Mouse (Mus musculus) embryonic facial prominence, embryonic 10.5 days (tissue): ENCODE data around the gene Clps. TPM values are rescaled to one million over a fixed set of nuclear protein-coding genes. Genes with fewer than 3 reads are reported as not detected.

ENCODE experiments used
- DNase-seq: peaks from one replicate; pipeline ENCODE4 v3.0.0-alpha.2; 2017; ENCODE audit warnings: low spot score
- H3K27ac ChIP-seq: fragments of 300-500 bp; sonication (generic); replicated peaks from 2 replicates; pipeline ENCODE4 v1.5.1; 2016; ENCODE audit warnings: mild to moderate bottlenecking
- H3K27me3 ChIP-seq: fragments of 300-500 bp; sonication (generic); replicated peaks from 2 replicates; pipeline ENCODE4 v1.6.1; 2016; ENCODE audit warnings: low read depth, mild to moderate bottlenecking; ENCODE audit not compliant: poor library complexity, severe bottlenecking
- H3K36me3 ChIP-seq: fragments of 300-500 bp; sonication (generic); replicated peaks from 2 replicates; pipeline ENCODE4 v1.6.1; 2016; ENCODE audit warnings: mild to moderate bottlenecking, moderate library complexity
- H3K4me1 ChIP-seq: fragments of 300-500 bp; sonication (generic); 2 replicates; pipeline ENCODE4 v1.6.1; 2016
- H3K4me3 ChIP-seq: fragments of 300-500 bp; sonication (generic); 2 replicates; pipeline ENCODE4 v1.5.1; 2016; ENCODE audit warnings: mild to moderate bottlenecking, moderate library complexity
- H3K9me3 ChIP-seq: fragments of 300-500 bp; sonication (generic); 2 replicates; pipeline ENCODE4 v1.6.1; 2016; ENCODE audit warnings: mild to moderate bottlenecking
- WGBS: fragments of 180-500 bp; shearing (Covaris S2); methylation state at CpG from one replicate; pipeline ENCODE4 v1.1.7; 2016; 5-methylcytosine and 5-hydroxymethylcytosine counted together
- polyA plus RNA-seq: library from polyadenylated mRNA; unstranded; fragments of >200 nt; fragmentation: Nextera tagmentation; extraction: Ambion mirVana; gene quantifications from 2 replicates; pipeline ENCODE4 v1.2.1, GENCODE M21; 2016

Clps gene
- polyA plus RNA-seq, 1 experiment from 2014 or later, result not detected

DNA sequence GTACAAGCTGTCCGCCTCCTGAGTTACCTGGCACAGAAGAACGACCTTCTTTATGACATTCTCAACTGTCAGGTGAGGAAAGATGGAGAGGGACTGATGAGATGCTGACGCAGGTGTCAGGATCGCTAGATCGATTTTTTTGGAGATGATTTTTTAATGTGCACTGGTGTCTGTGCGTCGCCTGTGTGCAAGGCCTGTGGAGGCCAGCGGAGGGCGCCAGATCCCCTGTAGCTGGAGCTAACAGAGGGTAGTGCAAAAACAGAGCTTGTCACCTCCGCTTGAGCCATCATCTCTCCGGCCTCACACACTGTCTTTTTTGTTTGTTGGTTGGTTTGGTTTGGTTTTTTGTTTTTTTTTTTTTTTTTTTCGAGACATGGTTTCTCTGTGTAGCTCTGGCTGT, 22.7 kb downstream of the Clps start:
- Histone ChIP-seq H3K4me3 (no peak overlapping the region), H3K36me3 (no peaks in the 10 kb centered on the region), H3K27me3 (0 out of 2 replicates have a peak, but pooled peaks cover 3% of the 10 kb centered on the region), H3K27ac (no peak overlapping the region), H3K9me3 (peaks cover 24% of the 10 kb centered on the region; the same call in 1 of the 2 replicates), H3K4me1 (no peaks in the 10 kb centered on the region)
- DNase-seq, result no peak
- 46% methylated on average over 12 of the region's 12 CpGs for WGBS

DNA sequence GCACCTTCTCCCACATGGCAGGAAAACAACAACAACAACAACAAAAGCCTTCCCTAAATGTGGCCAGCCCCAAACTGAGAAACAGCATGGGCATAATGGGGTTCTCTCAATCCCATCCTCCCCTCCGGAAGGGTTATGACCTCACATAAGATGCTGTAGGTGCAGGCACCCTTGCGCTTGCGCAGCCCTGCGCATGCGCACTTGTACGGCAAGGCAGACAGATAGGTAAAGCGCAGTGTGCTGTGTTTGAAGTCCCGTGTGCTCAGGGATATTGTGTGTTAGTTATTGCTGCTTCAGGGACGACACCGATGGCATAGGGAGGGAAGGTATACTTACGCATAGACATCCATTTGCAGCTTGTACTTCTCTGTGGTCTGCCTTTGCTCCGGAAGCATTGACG, 27.2 kb downstream of the Clps start:
- DNase-seq, result no peak
- peaks cover 37% of the 10 kb centered on the region for H3K27me3 ChIP-seq
- peaks cover 16% of the 10 kb centered on the region for H3K4me1 ChIP-seq
- no peaks in the 10 kb centered on the region for H3K36me3 ChIP-seq
- no peak overlapping the region for H3K27ac ChIP-seq
- peaks cover 5% of the 10 kb centered on the region; the same call in 1 of the 2 replicates for H3K9me3 ChIP-seq
- H3K4me3 ChIP-seq, result no peak overlapping the region
- 87% methylated on average over 13 of the region's 13 CpGs for WGBS

DNA sequence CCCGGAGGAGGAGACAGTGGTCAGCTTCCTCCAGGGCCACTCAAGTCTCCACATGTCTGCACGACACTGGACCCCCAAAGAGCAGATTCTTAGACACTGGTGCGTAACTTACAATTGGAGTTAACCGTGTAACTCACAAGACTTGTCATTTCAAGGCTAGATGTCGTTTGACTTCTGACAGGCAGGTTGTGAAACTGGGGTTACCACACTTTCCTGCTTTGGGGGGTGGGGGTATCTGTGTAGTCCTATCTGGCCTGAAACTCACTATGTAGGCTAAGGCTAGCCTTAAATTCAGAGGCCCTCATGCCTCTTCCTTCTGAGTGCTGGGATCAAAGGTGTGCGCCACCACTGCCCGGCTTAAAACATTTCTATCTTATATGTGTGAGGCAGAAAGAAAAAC, 28.0 kb downstream of the Clps start:
- peaks cover 39% of the 10 kb centered on the region for H3K27me3 ChIP-seq
- no peaks in the 10 kb centered on the region for H3K36me3 ChIP-seq
- H3K9me3 ChIP-seq, result 0 out of 2 replicates have a peak, but pooled peaks cover 2% of the 10 kb centered on the region
- no peak for DNase-seq
- H3K27ac ChIP-seq, result no peak overlapping the region
- H3K4me3 ChIP-seq, result no peak overlapping the region
- WGBS, result 82% methylated on average over 7 of the region's 7 CpGs
- H3K4me1 ChIP-seq, result peaks cover 24% of the 10 kb centered on the region

DNA sequence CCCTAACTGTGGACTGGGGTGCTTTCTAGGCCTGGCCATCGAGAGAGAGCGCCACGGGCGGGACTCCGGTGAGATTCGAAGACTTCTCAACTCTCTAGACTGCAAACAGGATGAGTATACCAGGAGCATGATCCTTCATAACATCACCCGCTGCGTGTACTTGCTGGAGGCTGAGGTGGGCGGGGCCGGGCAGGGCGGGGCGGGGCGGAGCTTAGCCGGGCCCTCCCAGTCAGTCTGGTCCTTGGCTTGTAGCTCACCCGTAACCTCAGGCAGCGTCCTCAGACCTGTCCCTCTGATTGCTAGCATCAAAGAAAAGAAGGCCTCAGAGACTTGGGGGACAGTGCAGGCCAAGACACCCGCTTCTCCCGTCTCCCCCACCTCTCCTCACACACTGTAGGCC, 28.6 kb downstream of the Clps start:
- H3K27ac ChIP-seq, result no peak overlapping the region
- peak; percentile 74 for DNase-seq
- no peaks in the 10 kb centered on the region for H3K9me3 ChIP-seq
- H3K27me3 ChIP-seq, result peaks cover 37% of the 10 kb centered on the region
- 11% methylated on average over 18 of the region's 18 CpGs for WGBS
- no peaks in the 10 kb centered on the region for H3K36me3 ChIP-seq
- peaks cover 28% of the 10 kb centered on the region for H3K4me1 ChIP-seq
- H3K4me3 ChIP-seq, result peak overlapping the region; percentile 44

DNA sequence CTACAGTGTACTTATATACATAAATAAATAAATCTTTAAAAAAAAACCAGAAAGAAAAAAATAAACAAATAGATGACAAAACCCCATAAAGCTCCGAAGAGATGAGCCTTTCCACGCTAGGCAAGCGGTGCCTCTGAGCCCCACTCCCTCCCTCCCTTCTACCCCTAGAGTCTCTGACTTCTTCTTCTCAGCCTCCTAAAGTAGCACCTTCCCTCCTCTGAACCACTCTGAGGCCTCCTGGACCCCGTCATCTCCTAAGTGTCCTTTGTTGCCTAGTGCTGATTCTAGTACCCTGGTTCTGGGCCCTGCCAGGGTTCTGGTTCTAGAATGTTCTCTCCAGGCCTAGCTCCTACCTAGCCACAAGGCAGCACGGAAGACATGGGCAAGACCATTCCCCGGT, 30.1 kb downstream of the Clps start, which contains the start of gene Armc12:
TSS of gene Armc12 (plus strand) at position 301 of the 400 bp plus-strand sequence.
- H3K27ac ChIP-seq, result no peak within 1 kb of the TSS
- no peaks in the 10 kb centered on the region for H3K9me3 ChIP-seq
- peaks cover 28% of the 10 kb centered on the region for H3K4me1 ChIP-seq
- H3K27me3 ChIP-seq, result peaks cover 35% of the 10 kb centered on the region
- no peak for DNase-seq
- H3K36me3 ChIP-seq, result no peaks in the 10 kb centered on the region
- WGBS, result 84% methylated on average over 6 of the region's 6 CpGs
- H3K4me3 ChIP-seq, result peak within 1 kb of the TSS; percentile 44

DNA sequence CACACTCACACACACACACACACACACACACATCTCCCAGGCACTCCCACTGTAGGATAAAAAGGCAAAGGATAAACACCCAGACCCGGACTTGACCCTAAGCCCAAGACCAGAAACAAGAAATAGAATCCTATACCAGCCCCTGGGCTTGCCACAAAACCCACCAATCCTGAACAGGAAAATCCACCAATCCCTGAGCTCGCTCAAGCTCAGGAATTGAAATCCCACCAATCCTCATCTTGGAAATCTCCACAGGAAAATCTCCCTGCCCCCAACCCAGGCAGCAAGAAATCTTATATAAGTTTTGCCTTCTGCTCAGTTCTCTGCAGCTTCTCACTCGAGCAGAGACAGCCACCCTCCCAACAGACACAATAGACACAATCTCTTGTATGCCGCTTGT, 31.4 kb downstream of the Clps start:
- Histone ChIP-seq H3K36me3 (no peaks in the 10 kb centered on the region), H3K27ac (no peak overlapping the region), H3K9me3 (no peaks in the 10 kb centered on the region), H3K4me1 (peaks cover 32% of the 10 kb centered on the region), H3K4me3 (no peak overlapping the region), H3K27me3 (peaks cover 45% of the 10 kb centered on the region)
- no peak for DNase-seq
- WGBS, result 74% methylated on average over 4 of the region's 4 CpGs

DNA sequence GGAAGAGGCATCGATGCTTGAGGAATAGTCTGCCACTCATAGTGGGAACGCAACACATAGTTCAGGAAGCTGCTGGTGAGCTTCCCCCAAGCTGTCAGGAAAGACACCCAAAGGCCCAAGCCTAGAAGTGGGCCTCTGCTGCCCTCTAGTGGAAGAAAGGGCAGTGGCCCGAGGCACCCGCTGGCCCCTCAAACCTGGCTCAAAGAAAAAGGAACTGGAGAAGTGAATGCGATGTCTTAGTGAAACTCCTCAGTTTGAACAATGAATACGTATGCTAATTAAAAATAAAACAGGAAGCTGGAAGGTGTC, 32.6 kb downstream of the Clps start:
- H3K27ac ChIP-seq, result no peak overlapping the region
- no peaks in the 10 kb centered on the region for H3K9me3 ChIP-seq
- peaks cover 56% of the 10 kb centered on the region for H3K27me3 ChIP-seq
- 0 out of 2 replicates have a peak overlapping the region, but pooled peaks have one; percentile 18 for H3K4me3 ChIP-seq
- DNase-seq, result peak; percentile 88
- WGBS, result 6% methylated on average over 6 of the region's 6 CpGs
- no peaks in the 10 kb centered on the region for H3K36me3 ChIP-seq
- H3K4me1 ChIP-seq, result peaks cover 42% of the 10 kb centered on the region

DNA sequence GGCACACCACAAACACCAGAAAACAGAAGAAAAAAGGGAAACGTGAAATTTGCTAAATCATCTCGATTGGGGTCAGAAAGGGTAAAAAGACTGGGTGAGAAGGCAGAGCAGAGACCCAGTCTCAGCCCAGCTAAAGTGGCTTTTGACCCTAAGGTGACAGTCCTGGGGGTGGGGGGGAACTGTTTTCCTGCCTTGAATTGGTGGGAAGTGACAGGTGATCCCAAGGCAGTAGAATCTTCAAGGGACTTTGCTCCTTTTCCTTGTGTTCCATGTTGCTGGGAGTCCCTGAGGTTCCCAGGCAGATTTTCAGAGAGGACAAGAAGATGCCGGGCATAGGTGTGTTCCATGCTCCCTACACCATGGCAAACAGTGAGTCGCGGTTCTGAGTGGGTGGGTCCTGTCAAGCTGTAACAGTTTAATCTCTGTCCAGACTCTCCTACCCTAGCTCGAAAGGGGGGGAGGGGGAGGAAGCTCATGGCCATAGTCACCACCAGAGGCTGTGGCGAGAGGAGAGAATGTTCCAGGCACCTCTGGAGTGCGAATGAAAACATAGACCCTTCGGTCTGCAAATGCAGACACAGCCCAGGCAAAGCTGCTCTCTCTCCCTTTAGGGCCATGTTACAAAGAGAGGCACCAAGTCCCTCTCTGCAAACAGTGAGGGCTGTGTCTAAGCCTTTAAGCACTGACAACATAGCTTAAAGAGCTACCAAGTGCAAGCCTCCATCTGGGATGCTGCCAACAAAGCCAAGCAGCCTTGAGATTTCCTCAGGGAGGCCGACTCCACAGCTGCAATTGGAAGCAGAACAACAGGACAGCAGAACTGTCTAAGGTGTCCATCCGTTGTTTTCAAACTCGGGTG, 33.2 kb downstream of the Clps start:
- H3K27me3 ChIP-seq, result peaks cover 54% of the 10 kb centered on the region
- peak overlapping the region; percentile 40; the same call in 1 of the 2 replicates for H3K27ac ChIP-seq
- 49% methylated on average over 12 of the region's 12 CpGs for WGBS
- no peaks in the 10 kb centered on the region for H3K36me3 ChIP-seq
- H3K4me3 ChIP-seq, result 0 out of 2 replicates have a peak overlapping the region, but pooled peaks have one; percentile 18
- no peaks in the 10 kb centered on the region for H3K9me3 ChIP-seq
- peaks cover 48% of the 10 kb centered on the region for H3K4me1 ChIP-seq
- no peak for DNase-seq

DNA sequence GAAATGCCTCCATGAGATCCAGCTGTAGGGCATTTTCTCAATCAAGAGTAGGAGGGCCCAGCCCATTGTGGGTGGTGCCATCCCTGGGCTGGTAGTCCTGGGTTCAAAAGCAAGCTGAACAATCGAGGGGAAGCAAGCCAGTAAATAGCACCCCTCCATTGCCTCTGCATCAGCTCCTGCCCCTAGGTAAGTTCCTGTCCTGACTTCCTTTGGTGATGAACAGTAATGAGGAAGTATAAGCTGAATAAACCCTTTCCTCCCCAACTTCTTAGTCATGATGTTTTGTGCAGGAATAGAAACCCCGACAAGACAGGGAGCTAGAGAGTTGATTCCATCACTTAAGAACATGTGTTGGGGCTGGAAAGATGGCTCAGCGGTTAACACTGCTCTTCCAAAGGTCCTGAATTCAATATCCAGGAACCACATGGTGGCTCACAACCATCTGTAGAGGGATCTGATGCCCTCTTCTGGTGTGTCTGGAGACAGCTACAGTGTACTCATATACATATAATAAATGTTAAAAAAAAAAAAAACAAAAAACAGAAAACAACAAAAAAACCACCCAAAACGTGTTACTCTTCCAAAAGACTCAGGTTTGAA, 35.6 kb downstream of the Clps start:
- Histone ChIP-seq H3K36me3 (no peaks in the 10 kb centered on the region), H3K9me3 (no peaks in the 10 kb centered on the region), H3K4me3 (no peak overlapping the region), H3K4me1 (peaks cover 49% of the 10 kb centered on the region), H3K27me3 (peaks cover 59% of the 10 kb centered on the region), H3K27ac (no peak overlapping the region)
- WGBS, result 69% methylated on average over 4 of the region's 4 CpGs
- DNase-seq, result no peak

DNA sequence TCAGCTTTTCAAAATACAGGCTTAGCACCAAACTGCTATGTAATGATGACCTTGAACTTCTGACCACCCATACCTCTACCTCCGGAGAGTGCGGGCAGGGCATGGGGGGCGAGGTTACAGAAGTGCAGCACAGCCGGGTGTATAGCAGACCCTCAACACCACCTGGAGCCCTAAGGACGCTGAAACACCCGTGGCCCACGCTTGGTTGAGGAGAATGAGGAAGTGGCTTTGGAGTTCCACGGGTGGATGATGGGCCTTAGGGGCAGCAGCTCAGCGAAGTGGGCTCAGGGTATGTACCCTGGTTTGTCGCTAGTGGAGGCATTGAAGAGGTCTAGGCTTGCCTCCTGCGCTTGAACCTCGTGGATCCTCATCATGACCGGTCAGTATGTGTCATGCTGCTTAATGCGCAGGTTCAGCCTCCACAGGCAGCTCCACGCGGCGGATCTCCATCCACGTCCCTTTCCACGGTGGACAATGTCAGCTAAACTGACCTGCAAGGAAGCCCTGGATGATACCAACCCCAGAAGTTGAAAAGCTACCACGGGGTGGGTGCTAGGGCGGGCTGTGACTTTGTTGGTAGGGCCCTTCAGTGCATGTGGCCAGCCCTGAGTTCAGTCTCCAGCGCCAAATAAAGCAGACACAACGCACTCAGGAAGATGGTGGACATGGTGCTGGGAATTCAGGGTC, 36.4 kb downstream of the Clps start:
- Histone ChIP-seq H3K9me3 (no peaks in the 10 kb centered on the region), H3K27me3 (peaks cover 62% of the 10 kb centered on the region), H3K4me1 (peaks cover 47% of the 10 kb centered on the region), H3K4me3 (peak overlapping the region; percentile 79), H3K27ac (no peak overlapping the region), H3K36me3 (no peaks in the 10 kb centered on the region)
- WGBS, result 86% methylated on average over 23 of the region's 23 CpGs
- no peak for DNase-seq

DNA sequence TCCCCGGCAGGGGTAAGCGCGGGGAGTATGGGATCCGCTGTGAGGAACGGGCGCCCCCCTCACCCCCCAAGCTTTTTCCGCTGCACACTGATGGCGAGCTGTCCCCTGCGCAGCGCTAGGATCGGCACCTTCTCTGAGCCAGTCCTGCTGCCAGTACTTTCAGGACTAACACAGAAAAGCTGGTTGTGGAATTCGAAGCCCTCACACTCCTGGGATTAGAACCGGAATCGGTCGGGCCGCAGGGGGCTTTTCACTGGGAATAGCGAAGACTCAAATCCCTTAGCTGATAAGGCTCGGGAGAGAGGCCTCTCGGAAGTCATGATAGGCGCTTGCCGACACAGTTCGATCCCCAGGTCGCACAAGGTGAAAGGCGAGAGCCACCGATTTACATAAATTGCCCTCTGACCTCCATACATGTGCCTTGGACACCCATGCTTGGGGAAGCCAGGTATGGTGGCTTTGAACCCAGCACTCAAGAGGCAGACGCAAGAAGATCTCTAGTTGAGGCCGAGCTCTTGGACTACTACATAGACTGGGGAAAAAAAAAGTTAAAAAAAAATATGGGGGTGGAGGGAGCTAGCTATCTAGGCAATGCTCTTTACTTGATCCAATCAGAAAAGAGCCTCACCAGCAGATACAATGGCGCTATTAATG, 37.1 kb downstream of the Clps start:
- WGBS, result 5% methylated on average over 28 of the region's 28 CpGs
- no peaks in the 10 kb centered on the region for H3K9me3 ChIP-seq
- DNase-seq, result no peak
- H3K27ac ChIP-seq, result peak overlapping the region; percentile 95
- no peaks in the 10 kb centered on the region for H3K36me3 ChIP-seq
- peak overlapping the region; percentile 79 for H3K4me3 ChIP-seq
- H3K4me1 ChIP-seq, result peaks cover 50% of the 10 kb centered on the region
- H3K27me3 ChIP-seq, result peaks cover 62% of the 10 kb centered on the region

DNA sequence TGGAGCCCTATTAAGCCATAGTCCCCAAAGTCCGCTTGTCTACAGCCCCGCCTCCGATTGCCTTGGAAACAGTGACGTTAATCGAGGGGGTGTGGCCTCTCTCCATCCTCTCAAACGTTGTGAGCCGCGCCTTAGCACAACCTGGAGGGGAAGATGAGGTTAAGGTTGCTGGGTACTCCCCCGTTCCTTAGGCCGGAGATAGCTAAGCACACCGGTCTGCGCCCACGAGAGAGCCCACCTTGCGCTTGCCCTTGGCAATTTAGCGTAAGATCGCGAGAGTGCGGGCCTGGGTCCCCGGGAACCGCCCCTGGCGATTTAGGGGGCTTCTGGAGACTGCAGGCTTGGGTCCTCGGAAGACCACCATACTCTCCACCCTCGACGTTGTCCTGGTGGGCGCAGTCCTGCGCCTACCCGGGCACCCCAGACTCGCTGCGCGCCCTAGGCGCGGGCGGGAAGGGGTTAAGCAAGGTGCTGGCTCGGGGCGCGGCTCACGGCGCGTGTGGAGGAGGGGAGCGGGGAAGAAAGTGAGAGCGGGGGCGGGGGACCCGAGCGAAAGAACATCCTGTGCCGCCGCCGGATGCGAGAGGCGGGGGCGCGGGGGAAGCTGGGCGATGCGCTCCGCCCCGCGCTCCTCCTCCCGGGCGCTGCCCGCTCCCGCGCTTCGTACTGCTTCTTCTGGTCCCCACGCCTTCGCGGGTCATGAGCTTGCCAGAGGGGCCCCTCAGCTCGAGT, 37.8 kb downstream of the Clps start:
- Histone ChIP-seq H3K4me3 (peak overlapping the region; percentile 79), H3K9me3 (no peaks in the 10 kb centered on the region), H3K36me3 (no peaks in the 10 kb centered on the region), H3K27ac (peak overlapping the region; percentile 95), H3K27me3 (peaks cover 67% of the 10 kb centered on the region), H3K4me1 (peaks cover 50% of the 10 kb centered on the region)
- DNase-seq, result peak; percentile 91
- under 1% methylated on average over 66 of the region's 66 CpGs for WGBS
